Mouse (Mus musculus) monocyte, adult 5-6 weeks (primary cell): Measurements from ENCODE around the gene R3hdml. TPM values are rescaled to one million over a fixed set of nuclear protein-coding genes. Genes with fewer than 3 reads are reported as not detected.
A peak's percentile ranks its signal among the peaks of the same experiment; 100 is the strongest.

Experiments used
- ATAC-seq: fragments of 153-309, 156-312 bp; replicated peaks from 2 replicates; pipeline ENCODE4 v1.8.0; 2017; ENCODE audit warnings: mild to moderate bottlenecking; ENCODE audit not compliant: low TSS enrichment, insufficient number of reproducible peaks, severe bottlenecking, poor library complexity, low FRiP score
- total RNA-seq: library from RNA; stranded (forward); fragments of 200-1000, 200-491, 200-594 nt; gene quantifications from 3 replicates; pipeline ENCODE4 v1.2.3, GENCODE M21; 2017

Gene R3hdml
- total RNA-seq, 1 experiment from 2014 or later: not detected

DNA sequence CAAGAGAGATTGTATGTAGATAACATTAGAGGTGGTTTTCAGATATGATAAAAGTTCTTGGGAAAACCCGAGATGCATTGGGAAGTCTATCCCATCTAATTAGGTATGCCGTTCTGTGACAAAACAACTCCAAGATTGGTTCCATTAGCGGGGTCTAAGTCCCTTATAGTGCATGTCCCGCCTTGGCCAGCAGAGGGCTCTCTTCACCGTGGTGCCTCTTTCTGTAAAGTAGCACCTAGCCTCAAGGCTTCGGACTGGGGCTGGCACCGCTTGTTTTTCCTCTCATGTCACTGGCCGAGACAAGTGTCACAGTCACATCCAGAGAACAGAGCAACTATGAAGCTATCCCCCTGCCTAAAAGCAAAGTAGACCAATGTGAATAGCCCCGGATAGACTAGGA is 39.8 kb downstream of the R3hdml start:
- ATAC-seq: peak; percentile 74

GRCm38 (mm10) chr2:163533226-163533625 is 41.1 kb downstream of the R3hdml start:
- ATAC-seq: no peak

GRCm38 (mm10) chr2:163534958-163535524 is 42.9 kb downstream of the R3hdml start:
- peak; percentile 82 for ATAC-seq

GRCm38 (mm10) chr2:163537443-163537842 is 45.3 kb downstream of the R3hdml start:
- no peak for ATAC-seq

DNA sequence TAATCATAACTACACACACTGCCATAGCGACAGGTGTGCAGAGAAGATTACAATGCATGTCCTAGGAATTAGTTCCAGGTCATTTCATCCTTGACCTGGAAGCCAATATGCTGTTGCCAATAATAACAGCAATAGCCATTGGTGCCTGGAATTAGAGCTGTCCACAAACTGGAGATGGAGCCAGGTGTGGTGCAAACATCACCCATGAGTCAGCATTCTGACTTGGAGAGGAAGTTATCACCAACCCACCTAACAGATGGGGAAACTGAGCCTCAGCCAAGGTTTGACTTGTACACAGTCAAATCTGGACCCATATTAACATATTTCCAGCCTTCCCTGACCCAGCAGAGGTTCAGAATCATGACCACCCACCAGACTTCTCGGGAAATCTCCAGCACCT is 46.3 kb downstream of the R3hdml start:
- ATAC-seq: no peak

DNA sequence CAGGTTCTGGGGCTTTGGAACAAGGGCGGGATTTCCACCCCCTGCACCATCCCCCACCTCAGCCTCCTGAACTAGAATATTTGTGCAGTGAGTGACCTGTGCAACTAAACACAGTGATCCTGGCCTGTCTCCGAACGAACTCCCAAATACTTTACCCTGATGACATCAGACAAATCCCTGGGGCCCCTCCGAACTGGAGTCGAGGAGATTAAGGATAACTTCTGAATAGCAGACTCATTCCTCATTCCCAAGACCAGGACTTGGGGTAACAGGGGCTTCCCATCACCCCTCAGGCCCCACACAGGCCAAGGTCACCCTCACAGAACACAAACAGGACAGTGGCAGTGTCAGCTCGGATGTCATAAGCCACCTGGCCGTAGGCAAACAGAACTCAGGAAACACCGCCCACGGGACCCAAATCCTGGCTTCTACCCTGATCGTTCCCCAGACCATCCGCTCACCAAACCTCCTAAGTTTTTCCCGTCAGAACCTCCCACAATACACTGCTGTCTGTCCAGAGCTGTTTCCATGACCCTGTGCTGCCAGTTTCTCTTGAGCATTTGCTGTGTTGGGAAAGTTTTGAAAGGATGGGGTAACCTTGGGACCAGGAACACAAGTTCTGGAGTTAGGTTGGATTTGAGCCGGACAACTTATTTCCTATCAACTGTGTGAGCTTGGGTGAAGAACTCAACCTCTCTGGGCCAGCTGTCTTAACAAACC is 47.4 kb downstream of the R3hdml start:
- no peak for ATAC-seq

- no peak for ATAC-seq
Measured at GRCm38 (mm10) chr2:163540231-163541117, 48.4 kb downstream of the R3hdml start.

DNA sequence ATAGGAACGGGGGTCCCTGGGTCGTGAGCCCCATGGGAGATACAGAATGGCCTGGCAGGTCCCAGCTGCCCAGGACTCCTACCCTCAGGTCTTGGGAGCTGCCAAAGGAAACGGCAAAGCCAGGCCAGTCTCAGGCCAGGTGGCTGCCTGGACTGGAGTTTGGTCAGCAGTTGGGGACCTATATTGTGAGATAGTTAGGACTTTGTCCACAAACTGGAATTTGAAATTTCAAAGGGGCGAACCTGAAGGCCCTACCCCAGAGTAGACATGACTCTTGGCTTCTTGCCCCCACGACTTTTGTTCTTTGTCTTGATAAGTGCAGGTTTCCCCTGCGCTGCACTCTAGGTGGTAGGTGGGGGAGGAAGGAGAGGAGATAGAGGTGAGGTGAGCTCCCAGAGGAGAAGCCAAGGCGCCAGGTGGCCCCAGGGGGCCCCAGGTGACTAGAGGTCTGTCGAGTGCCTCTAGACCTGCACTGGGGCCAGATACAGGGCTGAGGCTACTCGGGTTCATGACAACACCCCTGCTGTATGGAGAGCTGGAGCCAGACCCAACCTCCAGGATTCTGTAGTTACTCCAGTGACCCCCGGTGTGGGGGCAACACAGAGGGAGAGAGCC is 49.6 kb downstream of the R3hdml start:
- no peak for ATAC-seq

DNA sequence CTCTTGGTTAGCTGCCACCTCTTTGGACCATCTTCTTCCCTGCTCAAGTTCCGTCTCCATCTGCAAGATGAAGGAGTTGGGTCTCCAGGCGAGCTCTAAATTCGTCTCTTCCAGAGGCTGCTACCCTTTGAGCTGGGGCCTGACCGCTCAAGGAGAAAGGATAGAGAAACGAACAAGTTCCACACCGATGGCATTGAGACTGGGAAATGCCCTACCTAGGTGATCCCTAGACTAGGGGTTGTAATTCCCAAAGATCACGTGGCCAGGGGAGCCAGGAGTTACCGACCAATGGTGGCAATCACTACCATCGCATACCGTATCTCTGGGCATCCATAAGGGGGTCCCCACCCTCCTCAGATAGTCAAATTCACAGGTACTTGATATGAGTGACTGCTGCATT is 50.6 kb downstream of the R3hdml start:
- no peak for ATAC-seq

GRCm38 (mm10) chr2:163546623-163547318 is 54.7 kb downstream of the R3hdml start:
- no peak for ATAC-seq

DNA sequence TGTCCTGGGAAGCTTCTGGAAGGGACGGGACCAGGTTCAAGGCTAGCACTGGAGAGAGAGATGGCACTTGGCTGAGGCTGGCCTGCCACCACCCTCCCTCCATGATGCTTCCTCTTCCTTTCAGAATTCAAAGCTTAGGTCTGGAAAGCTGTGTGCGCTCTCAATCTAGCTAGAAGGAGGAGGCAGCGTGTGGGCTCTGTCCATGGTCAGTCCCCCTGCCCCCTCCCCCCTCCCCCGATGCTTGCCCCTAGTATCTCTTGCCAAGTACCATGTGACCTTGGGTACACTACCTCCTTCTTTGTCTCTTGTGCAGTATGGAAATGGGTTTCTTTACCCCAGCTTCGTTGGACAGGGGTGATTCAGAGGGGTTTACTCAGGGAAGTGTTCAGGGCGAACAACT is 56.7 kb downstream of the R3hdml start:
- no peak for ATAC-seq

- ATAC-seq: no peak
Measured at GRCm38 (mm10) chr2:163549786-163550185, 57.7 kb downstream of the R3hdml start.

Other genes starting within 250 kb of the R3hdml start
- gene Jph2, start 94.3 kb upstream of the R3hdml start, total RNA-seq: not detected in 3 replicates
- gene Oser1, start 67.6 kb upstream of the R3hdml start, total RNA-seq: 88.1 to 169 TPM (median 163 TPM) in 3 replicates
- gene Gdap1l1, start 53.8 kb upstream of the R3hdml start, total RNA-seq: not detected in 3 replicates
- 2.2 to 3.4 TPM (median 3.2 TPM) in 3 replicates for gene Fitm2, start 19.7 kb upstream of the R3hdml start, total RNA-seq
- gene Hnf4a, start 14.5 kb downstream of the R3hdml start, total RNA-seq: not detected in 3 replicates
- gene Ttpal, start 110.0 kb downstream of the R3hdml start, total RNA-seq: 23.3 to 53.6 TPM (median 28.7 TPM) in 3 replicates
- gene Serinc3, start 152.8 kb downstream of the R3hdml start, total RNA-seq: 811 to 879 TPM (median 868 TPM) in 3 replicates
- 35.5 to 40.2 TPM (median 39.7 TPM) in 3 replicates for gene Pkig, start 166.1 kb downstream of the R3hdml start, total RNA-seq